Mouse (Mus musculus) G1E (cell line): ENCODE measurements around the gene Car12.

Experiments
- CTCF ChIP-seq: IDR thresholded peaks from 2 replicates; pipeline ENCODE4 v1.5.1; 2012; ENCODE audit warnings: low read depth, low read length, inconsistent platforms, mixed read lengths
- POLR2AphosphoS5 ChIP-seq: IDR thresholded peaks from 2 replicates; pipeline ENCODE4 v1.6.1; 2012; ENCODE audit warnings: low read depth, low read length, inconsistent platforms; ENCODE audit not compliant: insufficient replicate concordance

DNA sequence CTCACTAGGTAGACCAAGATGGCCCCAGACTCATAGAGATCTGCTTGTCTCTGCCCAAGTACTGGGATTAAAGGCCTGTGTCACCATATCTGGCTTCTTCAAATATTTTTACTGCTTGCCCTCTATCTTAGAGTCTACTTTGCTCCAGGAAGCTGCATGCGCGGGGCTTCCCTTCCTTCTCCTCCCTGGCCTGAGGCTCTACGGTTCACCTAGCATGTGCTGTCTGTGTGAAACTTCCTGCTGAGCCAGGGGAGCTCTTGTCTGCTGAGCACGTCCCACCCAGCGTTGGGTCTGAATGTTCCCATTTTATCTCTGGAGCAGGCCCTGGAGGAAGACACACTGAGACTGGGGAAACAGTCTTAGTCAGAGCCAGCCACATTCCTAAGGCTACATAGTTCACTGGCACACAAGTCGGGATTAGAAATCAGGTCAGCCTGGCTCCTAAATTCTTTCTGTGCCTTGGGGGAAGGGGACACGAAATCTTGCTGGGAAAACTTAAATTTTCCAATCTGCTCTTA, 43.9 kb upstream of the Car12 start:
- TF ChIP-seq CTCF, result no peak
- TF ChIP-seq POLR2AphosphoS5, result no peak
